ENCODE assay signal across 23 mouse cellular contexts in genomic region chr3:87943586-87943985, GRCm38 (mm10). TPM values are rescaled to one million over a fixed set of nuclear protein-coding genes. Genes with fewer than 3 reads are reported as not detected.
DNase-seq lines count a peak whose midpoint lies in the region; ATAC-seq lines count a peak whose summit lies in the region.
"Had no signal": no experiment of that assay in that cellular context is flagged by ENCODE, and none has a peak within 500 bp of the region (broad histone marks: within the 10 kb centered on the region; RNA-seq: fewer than 3 reads in every experiment).

No protein-coding gene starts in this region.

- H3K27ac ChIP-seq in hindbrain, embryonic 10.5 days = 0 out of 2 replicates have a peak overlapping the region, but pooled peaks have one; percentile 23
- no peak overlapping the region for H3K27ac ChIP-seq in hindbrain, embryonic 12.5 days
- H3K27ac ChIP-seq in limb, embryonic 10.5 days = peak overlapping the region; percentile 53; the same call in 1 of the 2 replicates
- H3K27ac ChIP-seq: forebrain, embryonic 13.5 days; gastrocnemius, adult 2 months had no signal

- no peak overlapping the region for H3K4me2 ChIP-seq in hindbrain, embryonic 12.5 days (replicated peaks)
- H3K4me2 ChIP-seq: forebrain, embryonic 13.5 days; heart, embryonic 12.5 days had no signal

- peaks cover 59% of the 10 kb centered on the region for H3K36me3 ChIP-seq in hindbrain, embryonic 10.5 days
- H3K36me3 ChIP-seq in hindbrain, embryonic 12.5 days = peaks cover 44% of the 10 kb centered on the region
- peaks cover 65% of the 10 kb centered on the region for H3K36me3 ChIP-seq in limb, embryonic 10.5 days

- no peak for ATAC-seq in hindbrain, embryonic 12.5 days (ENCODE audit: low FRiP score)
- ATAC-seq: CD4-positive, CD25-positive, alpha-beta regulatory T cell, adult 4 months; forebrain, embryonic 13.5 days; forebrain, postnatal 0 days; hindbrain, embryonic 16.5 days; inflammation-experienced regulatory T-cells, adult 6 months had no signal

- DNase-seq in hindbrain, embryonic 10.5 days (ENCODE audit: low spot score) = no peak
- DNase-seq in 3T3-L1 (ENCODE audit: low read depth, low spot score) = peak; percentile 58
- no peak for DNase-seq in limb, embryonic 10.5 days (ENCODE audit: low spot score)
- DNase-seq in adrenal gland, adult 18-20 months (ENCODE audit: low spot score in 2 of 2) = no peak
- DNase-seq in cerebellum, adult 8-10 months = no peak
- DNase-seq: adrenal gland, postnatal 14 days; B cell, adult 2 months; cerebellum, adult 11-12 months; cerebellum, adult 9-11 months; cerebellum, postnatal 36 days; forebrain, postnatal 0 days; gastrocnemius, adult 2 months; gastrocnemius, postnatal 25 days had no signal

- H3K4me1 ChIP-seq in hindbrain, embryonic 10.5 days (replicated peaks) = peaks cover 53% of the 10 kb centered on the region
- H3K4me1 ChIP-seq in hindbrain, embryonic 12.5 days = peaks cover 43% of the 10 kb centered on the region
- H3K4me1 ChIP-seq in limb, embryonic 10.5 days = peaks cover 55% of the 10 kb centered on the region

- no peaks in the 10 kb centered on the region for H3K27me3 ChIP-seq in hindbrain, embryonic 10.5 days (ENCODE audit: insufficient read depth, poor library complexity, severe bottlenecking)
- H3K27me3 ChIP-seq in hindbrain, embryonic 12.5 days = 0 out of 2 replicates have a peak, but pooled peaks cover 2% of the 10 kb centered on the region
- no peaks in the 10 kb centered on the region for H3K27me3 ChIP-seq in limb, embryonic 10.5 days (ENCODE audit: low read depth, poor library complexity, severe bottlenecking)
- H3K27me3 ChIP-seq: forebrain, embryonic 13.5 days had no signal

- H3K9me3 ChIP-seq in hindbrain, embryonic 10.5 days = no peaks in the 10 kb centered on the region
- no peaks in the 10 kb centered on the region for H3K9me3 ChIP-seq in hindbrain, embryonic 12.5 days (replicated peaks)
- H3K9me3 ChIP-seq in limb, embryonic 10.5 days (replicated peaks) = no peaks in the 10 kb centered on the region
- H3K9me3 ChIP-seq: forebrain, embryonic 13.5 days; G1E; heart, embryonic 12.5 days had no signal

- H3K9ac ChIP-seq in hindbrain, embryonic 12.5 days = no peak overlapping the region
- H3K9ac ChIP-seq: forebrain, postnatal 0 days; heart, embryonic 12.5 days had no signal

- no peak overlapping the region for H3K4me3 ChIP-seq in hindbrain, embryonic 10.5 days
- no peak overlapping the region for H3K4me3 ChIP-seq in hindbrain, embryonic 12.5 days
- no peak overlapping the region for H3K4me3 ChIP-seq in limb, embryonic 10.5 days
- H3K4me3 ChIP-seq: forebrain, embryonic 13.5 days; gastrocnemius, adult 2 months; heart, embryonic 12.5 days had no signal

- WGBS in hindbrain, embryonic 10.5 days = 86% methylated on average over 7 of the region's 7 CpGs
- WGBS in hindbrain, embryonic 12.5 days = 85% methylated on average over 7 of the region's 7 CpGs
- WGBS in limb, embryonic 10.5 days = 58% methylated on average over 7 of the region's 7 CpGs

RNA-seq across cellular contexts. Expression of gene Crabp2, which starts 4.9 kb away (rescaled TPM):
- polyA plus RNA-seq in hindbrain, embryonic 10.5 days (2016; fragmentation: Nextera tagmentation; extraction: Ambion mirVana) = 956 and 1,072 TPM in 2 replicates
- polyA plus RNA-seq in hindbrain, embryonic 12.5 days (2016; fragmentation: Nextera tagmentation; extraction: Ambion mirVana) = 384 and 396 TPM in 2 replicates
- polyA plus RNA-seq in limb, embryonic 10.5 days (2016; fragmentation: Nextera tagmentation; extraction: Ambion mirVana) = 944 and 1,066 TPM in 2 replicates
- total RNA-seq in adrenal gland, adult 18-20 months (2021) = under 1 TPM in 1 of 2 experiments, not detected in 1; 0.33 TPM
- total RNA-seq: adrenal gland, postnatal 14 days; granulocyte monocyte progenitor cell, adult 5-6 weeks; heart, adult 8-10 months; heart, postnatal 25 days had no signal
- polyA plus RNA-seq: CD4-positive, CD25-positive, alpha-beta regulatory T cell, adult 4 months; G1E; inflammation-experienced regulatory T-cells, adult 6 months had no signal

RNA-seq across cellular contexts. Expression of gene Rrnad1, which starts 13.1 kb away (rescaled TPM):
- 18.9 and 20.9 TPM in 2 replicates for polyA plus RNA-seq in hindbrain, embryonic 10.5 days (2016; fragmentation: Nextera tagmentation; extraction: Ambion mirVana)
- 22.1 and 22.5 TPM in 2 replicates for polyA plus RNA-seq in hindbrain, embryonic 12.5 days (2016; fragmentation: Nextera tagmentation; extraction: Ambion mirVana)
- polyA plus RNA-seq in limb, embryonic 10.5 days (2016; fragmentation: Nextera tagmentation; extraction: Ambion mirVana) = 21.1 and 21.7 TPM in 2 replicates
- 10 to 100 TPM; 14.7 to 21.9 TPM for total RNA-seq in adrenal gland, adult 18-20 months (2021)

RNA-seq across cellular contexts. Expression of gene Isg20l2, which starts 13.5 kb away (rescaled TPM):
- 73.3 and 75.7 TPM in 2 replicates for polyA plus RNA-seq in hindbrain, embryonic 10.5 days (2016; fragmentation: Nextera tagmentation; extraction: Ambion mirVana)
- polyA plus RNA-seq in hindbrain, embryonic 12.5 days (2016; fragmentation: Nextera tagmentation; extraction: Ambion mirVana) = 67.7 and 68.7 TPM in 2 replicates
- 84.8 and 86.0 TPM in 2 replicates for polyA plus RNA-seq in limb, embryonic 10.5 days (2016; fragmentation: Nextera tagmentation; extraction: Ambion mirVana)
- 10 to 100 TPM; 19.4 to 20.6 TPM for total RNA-seq in adrenal gland, adult 18-20 months (2021)

RNA-seq across cellular contexts. Expression of gene Mrpl24, which starts 24.3 kb away (rescaled TPM):
- polyA plus RNA-seq in hindbrain, embryonic 10.5 days (2016; fragmentation: Nextera tagmentation; extraction: Ambion mirVana) = 74.7 and 76.1 TPM in 2 replicates
- polyA plus RNA-seq in hindbrain, embryonic 12.5 days (2016; fragmentation: Nextera tagmentation; extraction: Ambion mirVana) = 72.9 and 79.0 TPM in 2 replicates
- polyA plus RNA-seq in limb, embryonic 10.5 days (2016; fragmentation: Nextera tagmentation; extraction: Ambion mirVana) = 75.0 and 81.3 TPM in 2 replicates
- 100 to 1,000 TPM; 111 to 121 TPM for total RNA-seq in adrenal gland, adult 18-20 months (2021)

RNA-seq across cellular contexts. Expression of gene Nes, which starts 27.3 kb away (rescaled TPM):
- polyA plus RNA-seq in hindbrain, embryonic 10.5 days (2016; fragmentation: Nextera tagmentation; extraction: Ambion mirVana) = 109 and 143 TPM in 2 replicates
- polyA plus RNA-seq in hindbrain, embryonic 12.5 days (2016; fragmentation: Nextera tagmentation; extraction: Ambion mirVana) = 136 and 153 TPM in 2 replicates
- 13.5 and 14.6 TPM in 2 replicates for polyA plus RNA-seq in limb, embryonic 10.5 days (2016; fragmentation: Nextera tagmentation; extraction: Ambion mirVana)
- total RNA-seq in adrenal gland, adult 18-20 months (2021) = 10 to 100 TPM in 1 of 2 experiments, 1 to 10 TPM in 1; 5.9 to 19.4 TPM
- polyA plus RNA-seq: CD4-positive, CD25-positive, alpha-beta regulatory T cell, adult 4 months; inflammation-experienced regulatory T-cells, adult 6 months had no signal
